Mouse (Mus musculus): Measurements from ENCODE around the gene Ffar1. TPM values are rescaled to one million over a fixed set of nuclear protein-coding genes. Genes with fewer than 3 reads are reported as not detected.
"Not testable (repeated sequence)": the region's sequence is repeated elsewhere in the genome, so short reads cannot be mapped to it uniquely, and the experiment has no call there.

Gene Ffar1
- polyA plus RNA-seq, 1 experiment, result not detected

DNA sequence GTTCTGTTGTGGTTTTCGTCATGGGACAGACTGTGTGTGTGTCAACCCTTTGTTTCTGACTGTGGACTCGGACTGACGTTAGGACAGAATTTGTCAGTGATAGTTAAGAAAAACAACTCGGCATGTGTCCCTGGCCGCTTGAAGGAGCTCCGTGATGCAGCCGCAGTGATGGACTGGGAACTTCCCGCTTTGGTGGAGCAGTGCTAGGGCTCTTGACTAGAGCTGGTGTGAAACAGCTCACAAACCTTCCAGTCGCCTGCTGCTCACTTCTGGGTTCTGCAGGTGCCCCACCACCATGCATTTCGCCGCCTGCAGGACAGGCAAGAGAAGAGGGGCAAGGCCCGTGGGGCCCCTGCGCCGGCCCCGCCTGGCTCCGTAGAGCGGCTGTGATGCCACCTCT is 29.1 kb downstream of the Ffar1 start:
- no peaks in the 10 kb centered on the region for H3K36me3 ChIP-seq (ENCODE audit: control insufficient read depth, insufficient read depth)
- H3ac ChIP-seq (ENCODE audit: control insufficient read depth, insufficient read length), result no peak overlapping the region
- no peaks in the 10 kb centered on the region for H3K27me3 ChIP-seq (ENCODE audit: control insufficient read depth, insufficient read depth, insufficient read length)
- no peak overlapping the region for H3K4me2 ChIP-seq (ENCODE audit: low read depth)
- H3K79me2 ChIP-seq (ENCODE audit: control insufficient read depth, insufficient read depth), result no peaks in the 10 kb centered on the region
- TF ChIP-seq TCF3 (IDR thresholded peaks at IDR 0.05; ENCODE audit: insufficient read length, low read depth) (no peak), TCF12 (IDR thresholded peaks at IDR 0.05; ENCODE audit: insufficient read depth, poor library complexity, severe bottlenecking) (no peak), USF1 (IDR thresholded peaks at IDR 0.05; ENCODE audit: low read depth) (no peak), SRF (IDR thresholded peaks at IDR 0.05; ENCODE audit: control insufficient read depth, insufficient read length, low read depth) (no peak), POLR2AphosphoS2 (IDR thresholded peaks at IDR 0.05; ENCODE audit: insufficient read length, low read depth) (no peak), MAX (IDR thresholded peaks at IDR 0.05; ENCODE audit: low read depth) (no peak), REST (IDR thresholded peaks at IDR 0.05; ENCODE audit: insufficient read depth, insufficient read length) (no peak), MYOG (IDR thresholded peaks at IDR 0.05; ENCODE audit: control insufficient read depth in 1 of 3, insufficient read depth in 1 of 3, insufficient read length in 2 of 3, low read depth in 2 of 3) (no peak), MYOD1 (IDR thresholded peaks at IDR 0.05; ENCODE audit: control insufficient read depth in 1 of 3, insufficient read length in 2 of 3, low read depth in 2 of 3) (no peak), E2F4 (IDR thresholded peaks at IDR 0.05; ENCODE audit: insufficient read depth) (no peak), CEBPB (IDR thresholded peaks at IDR 0.05; ENCODE audit: insufficient read depth, poor library complexity, severe bottlenecking) (no peak), POLR2A (IDR thresholded peaks at IDR 0.05; ENCODE audit: insufficient read length, low read depth) (no peak)
- no peak overlapping the region for H3K4me3 ChIP-seq

DNA sequence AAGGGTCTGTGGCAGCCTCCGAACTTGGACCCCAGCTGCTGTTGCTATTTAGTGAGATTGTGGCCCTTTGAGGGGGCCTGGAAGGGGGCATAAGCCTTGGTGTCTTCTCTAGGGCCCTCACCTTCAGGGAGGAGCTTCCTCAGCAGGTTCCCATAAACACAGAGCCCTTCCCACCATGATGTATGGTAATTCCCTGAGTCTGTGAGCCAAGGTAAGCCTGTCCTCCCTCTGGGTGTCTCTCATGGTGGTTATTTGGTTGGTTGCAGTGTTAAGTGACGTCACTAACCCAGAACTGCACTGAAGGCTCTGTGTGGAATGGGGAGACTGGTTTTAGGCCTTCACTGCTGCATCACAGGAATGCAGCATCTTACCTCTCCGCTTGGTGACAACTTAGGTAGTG is 31.9 kb downstream of the Ffar1 start:
- Histone ChIP-seq H3K27me3 (ENCODE audit: control insufficient read depth, insufficient read depth, insufficient read length) (no peaks in the 10 kb centered on the region), H3K4me3 (no peak overlapping the region), H3K36me3 (ENCODE audit: control insufficient read depth, insufficient read depth) (no peaks in the 10 kb centered on the region), H3ac (ENCODE audit: control insufficient read depth, insufficient read length) (no peak overlapping the region), H3K4me2 (ENCODE audit: low read depth) (no peak overlapping the region), H3K79me2 (ENCODE audit: control insufficient read depth, insufficient read depth) (no peaks in the 10 kb centered on the region)
- TF ChIP-seq USF1 (IDR thresholded peaks at IDR 0.05; ENCODE audit: low read depth) (no peak), MYOG (IDR thresholded peaks at IDR 0.05; ENCODE audit: control insufficient read depth in 1 of 3, insufficient read depth in 1 of 3, insufficient read length in 2 of 3, low read depth in 2 of 3) (no peak), POLR2A (IDR thresholded peaks at IDR 0.05; ENCODE audit: insufficient read length, low read depth) (no peak), POLR2AphosphoS2 (IDR thresholded peaks at IDR 0.05; ENCODE audit: insufficient read length, low read depth) (no peak), MYOD1 (IDR thresholded peaks at IDR 0.05; ENCODE audit: control insufficient read depth in 1 of 3, insufficient read length in 2 of 3, low read depth in 2 of 3) (no peak), SRF (IDR thresholded peaks at IDR 0.05; ENCODE audit: control insufficient read depth, insufficient read length, low read depth) (no peak)

DNA sequence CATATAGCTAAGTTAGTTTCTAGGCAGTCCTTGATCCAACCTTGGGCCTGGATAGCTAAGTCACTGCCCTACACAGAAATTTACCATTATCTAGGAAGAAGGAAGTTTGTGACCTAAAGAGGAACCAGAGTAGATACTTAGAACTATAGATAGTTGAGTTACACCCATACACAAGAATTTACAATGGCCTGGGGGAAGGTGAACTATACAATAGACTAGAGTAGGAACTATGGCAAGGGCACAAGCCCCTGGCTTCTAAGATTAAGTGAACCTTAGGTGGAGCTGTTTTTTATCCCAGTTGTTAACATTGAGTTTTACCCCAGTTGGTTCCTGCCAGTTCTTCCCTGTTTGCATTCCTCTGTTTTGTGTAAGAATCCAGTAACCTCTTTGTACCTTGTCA is 32.5 kb downstream of the Ffar1 start:
- not testable (repeated sequence) for H3ac ChIP-seq (ENCODE audit: control insufficient read depth, insufficient read length); H3K79me2 ChIP-seq (ENCODE audit: control insufficient read depth, insufficient read depth); H3K4me2 ChIP-seq (ENCODE audit: low read depth); H3K36me3 ChIP-seq (ENCODE audit: control insufficient read depth, insufficient read depth); H3K27me3 ChIP-seq (ENCODE audit: control insufficient read depth, insufficient read depth, insufficient read length); H3K4me3 ChIP-seq

DNA sequence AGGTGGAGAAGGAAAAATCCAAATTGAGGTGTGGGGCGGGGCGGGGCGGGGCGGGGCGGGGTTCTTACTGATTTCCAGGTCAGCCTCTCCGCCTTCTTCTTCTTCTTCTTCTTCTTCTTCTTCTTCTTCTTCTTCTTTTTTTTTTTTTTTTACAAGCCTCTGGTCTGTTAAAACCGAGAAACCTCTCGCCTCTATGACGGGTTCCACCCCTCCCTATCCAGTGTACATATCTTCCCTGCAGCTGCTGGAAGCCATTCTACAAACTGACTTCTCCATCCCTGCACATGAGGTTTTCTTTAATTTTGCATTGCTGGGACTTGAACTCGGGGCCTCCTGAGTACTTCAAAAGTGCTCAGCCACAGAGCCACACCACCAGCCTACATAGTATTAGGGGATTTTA is 34.7 kb downstream of the Ffar1 start:
- Histone ChIP-seq H3K4me2 (ENCODE audit: low read depth) (no peak overlapping the region), H3K36me3 (ENCODE audit: control insufficient read depth, insufficient read depth) (no peaks in the 10 kb centered on the region), H3ac (ENCODE audit: control insufficient read depth, insufficient read length) (no peak overlapping the region), H3K79me2 (ENCODE audit: control insufficient read depth, insufficient read depth) (no peaks in the 10 kb centered on the region), H3K27me3 (ENCODE audit: control insufficient read depth, insufficient read depth, insufficient read length) (peaks cover 3% of the 10 kb centered on the region), H3K4me3 (no peak overlapping the region)
- TF ChIP-seq TCF12 (IDR thresholded peaks at IDR 0.05; ENCODE audit: insufficient read depth, poor library complexity, severe bottlenecking) (no peak), POLR2A (IDR thresholded peaks at IDR 0.05; ENCODE audit: insufficient read length, low read depth) (no peak), SRF (IDR thresholded peaks at IDR 0.05; ENCODE audit: control insufficient read depth, insufficient read length, low read depth) (no peak), CEBPB (IDR thresholded peaks at IDR 0.05; ENCODE audit: insufficient read depth, poor library complexity, severe bottlenecking) (no peak), REST (IDR thresholded peaks at IDR 0.05; ENCODE audit: insufficient read depth, insufficient read length) (no peak), USF1 (IDR thresholded peaks at IDR 0.05; ENCODE audit: low read depth) (no peak), POLR2AphosphoS2 (IDR thresholded peaks at IDR 0.05; ENCODE audit: insufficient read length, low read depth) (no peak), E2F4 (IDR thresholded peaks at IDR 0.05; ENCODE audit: insufficient read depth) (no peak), MAX (IDR thresholded peaks at IDR 0.05; ENCODE audit: low read depth) (no peak), TCF3 (IDR thresholded peaks at IDR 0.05; ENCODE audit: insufficient read length, low read depth) (no peak), MYOG (IDR thresholded peaks at IDR 0.05; ENCODE audit: control insufficient read depth in 1 of 3, insufficient read depth in 1 of 3, insufficient read length in 2 of 3, low read depth in 2 of 3) (no peak), MYOD1 (IDR thresholded peaks at IDR 0.05; ENCODE audit: control insufficient read depth in 1 of 3, insufficient read length in 2 of 3, low read depth in 2 of 3) (no peak)

DNA sequence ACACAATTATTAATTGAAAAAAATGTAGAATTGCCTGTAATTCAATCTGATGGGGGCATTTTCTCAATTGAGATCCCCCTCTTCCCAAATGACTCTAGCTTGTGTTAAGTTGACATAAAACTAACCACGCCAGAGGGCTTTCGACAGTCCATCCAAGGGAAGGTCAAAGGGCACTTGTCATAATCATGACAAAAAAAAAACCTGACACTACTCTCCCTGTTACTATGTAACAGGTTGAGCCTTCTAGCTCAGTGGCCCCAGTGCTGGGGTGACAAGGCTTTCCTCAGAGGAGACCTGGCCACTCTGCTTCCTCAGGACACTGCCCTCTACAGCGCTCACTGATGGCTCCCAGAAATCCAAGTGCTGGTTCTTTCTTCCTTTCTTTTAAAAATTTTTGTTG is 37.1 kb downstream of the Ffar1 start:
- no peak overlapping the region for H3K4me3 ChIP-seq

More for the DNA sequence above, 37.1 kb downstream of the Ffar1 start:
- no peaks in the 10 kb centered on the region for H3K36me3 ChIP-seq (ENCODE audit: control insufficient read depth, insufficient read depth)
- H3ac ChIP-seq (ENCODE audit: control insufficient read depth, insufficient read length), result no peak overlapping the region
- H3K79me2 ChIP-seq (ENCODE audit: control insufficient read depth, insufficient read depth), result no peaks in the 10 kb centered on the region
- H3K27me3 ChIP-seq (ENCODE audit: control insufficient read depth, insufficient read depth, insufficient read length), result peaks cover 19% of the 10 kb centered on the region
- H3K4me2 ChIP-seq (ENCODE audit: low read depth), result no peak overlapping the region
- TF ChIP-seq POLR2A (IDR thresholded peaks at IDR 0.05; ENCODE audit: insufficient read length, low read depth), result no peak
